Mouse (Mus musculus) intestine, embryonic 16.5 days (tissue): Measurements from ENCODE around the gene Ptprn2. TPM values are rescaled to one million over a fixed set of nuclear protein-coding genes. Genes with fewer than 3 reads are reported as not detected.

Experiments
- ATAC-seq: fragments of 200-750 bp; cut with Nextera tagmentation; 2 replicates; pipeline ENCODE4 v1.8.0; 2017; ENCODE audit warnings: moderate TSS enrichment, moderate library complexity
- H3K27ac ChIP-seq: fragments of 300-500 bp; sonication (generic); 2 replicates; pipeline ENCODE4 v1.5.1; 2014; ENCODE audit warnings: mild to moderate bottlenecking, low read length
- H3K27me3 ChIP-seq: fragments of 300-500 bp; sonication (generic); replicated peaks from 2 replicates; pipeline ENCODE4 v1.6.1; 2014; ENCODE audit warnings: low read length, control low read depth, mixed read lengths; ENCODE audit not compliant: control insufficient read depth, insufficient read depth
- H3K36me3 ChIP-seq: fragments of 300-500 bp; sonication (generic); 2 replicates; pipeline ENCODE4 v1.6.1; 2014; ENCODE audit warnings: low read length, control low read depth; ENCODE audit not compliant: control insufficient read depth, insufficient read depth
- H3K4me1 ChIP-seq: fragments of 300-500 bp; sonication (generic); 2 replicates; pipeline ENCODE4 v1.6.1; 2014; ENCODE audit warnings: low read length, control low read depth, mixed read lengths; ENCODE audit not compliant: control insufficient read depth, insufficient read depth
- H3K4me2 ChIP-seq: fragments of 300-500 bp; sonication (generic); 2 replicates; pipeline ENCODE4 v1.6.1; 2014; ENCODE audit warnings: low read depth, low read length, control low read depth
- H3K4me3 ChIP-seq: fragments of 300-500 bp; sonication (generic); 2 replicates; pipeline ENCODE4 v1.5.1; 2014; ENCODE audit warnings: mild to moderate bottlenecking, low read length
- H3K9ac ChIP-seq: fragments of 300-500 bp; sonication (generic); 2 replicates; pipeline ENCODE4 v1.6.1; 2014; ENCODE audit warnings: low read depth, low read length
- H3K9me3 ChIP-seq: fragments of 300-500 bp; sonication (generic); 2 replicates; pipeline ENCODE4 v1.6.1; 2016; ENCODE audit warnings: low read length, control low read depth; ENCODE audit not compliant: control insufficient read depth
- WGBS: fragments of 180-500 bp; shearing (Covaris S2); extraction: QIAGEN DNeasy Blood & Tissue Kit; methylation state at CpG from one replicate; pipeline ENCODE4 v1.1.7; 2014; 5-methylcytosine and 5-hydroxymethylcytosine counted together
- polyA plus RNA-seq: library from polyadenylated mRNA; unstranded; fragments of >200 nt; fragmentation: Nextera tagmentation; extraction: Ambion mirVana; gene quantifications from 2 replicates; pipeline ENCODE4 v1.2.1, GENCODE M21; 2015

The Ptprn2 gene
- polyA plus RNA-seq, 1 experiment from 2014 or later = 1.8 TPM

DNA sequence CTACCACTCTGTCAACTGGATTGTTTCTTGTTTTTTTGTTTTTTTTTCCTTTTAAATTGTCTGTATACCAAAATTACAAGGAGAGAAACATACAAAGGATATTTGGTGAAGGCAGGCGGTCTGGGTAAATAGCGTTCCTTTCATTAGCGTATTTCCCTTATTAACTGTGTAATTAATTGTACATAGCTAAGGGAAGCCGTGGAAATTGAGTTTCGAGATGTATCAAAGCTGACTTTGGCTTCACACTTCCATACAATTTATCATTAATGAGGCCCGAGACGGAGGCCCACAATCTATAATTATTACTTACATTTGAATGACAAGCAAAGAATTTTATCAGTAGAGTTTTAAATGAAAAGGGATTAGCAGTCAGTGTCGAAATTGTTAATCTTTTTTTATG, 712.6 kb downstream of the Ptprn2 start:
- Histone ChIP-seq H3K9me3 (no peaks in the 10 kb centered on the region), H3K4me1 (no peaks in the 10 kb centered on the region), H3K27me3 (no peaks in the 10 kb centered on the region), H3K36me3 (no peaks in the 10 kb centered on the region), H3K27ac (no peak overlapping the region), H3K4me3 (no peak overlapping the region), H3K9ac (no peak overlapping the region), H3K4me2 (no peak overlapping the region)
- 79% methylated on average over 8 of the region's 8 CpGs for WGBS
- no peak for ATAC-seq

DNA sequence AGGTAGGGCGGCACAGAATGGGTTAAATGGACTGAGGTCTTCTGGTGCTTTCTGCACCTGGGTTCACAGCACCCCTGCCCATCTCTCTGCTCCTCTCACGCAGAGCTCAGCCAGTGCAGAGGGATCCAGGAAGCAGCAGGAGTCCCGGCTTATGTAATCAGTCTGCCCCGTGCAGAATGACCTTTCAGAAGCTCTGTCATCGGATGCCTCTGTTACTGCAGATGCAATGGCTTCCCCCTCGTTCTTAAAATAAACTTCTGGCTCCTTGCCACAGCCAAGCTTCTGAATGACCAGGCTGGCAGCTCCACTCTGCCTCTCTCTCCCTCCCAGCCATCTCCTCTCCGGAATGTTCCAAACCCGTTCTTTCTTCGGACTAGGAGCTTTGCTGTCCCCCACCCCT, 714.6 kb downstream of the Ptprn2 start:
- Histone ChIP-seq H3K4me3 (no peak overlapping the region), H3K27ac (no peak overlapping the region), H3K9me3 (no peaks in the 10 kb centered on the region), H3K9ac (no peak overlapping the region), H3K4me2 (no peak overlapping the region), H3K36me3 (no peaks in the 10 kb centered on the region), H3K4me1 (no peaks in the 10 kb centered on the region), H3K27me3 (no peaks in the 10 kb centered on the region)
- 10% methylated on average over 9 of the region's 9 CpGs for WGBS
- peak; percentile 84 for ATAC-seq

DNA sequence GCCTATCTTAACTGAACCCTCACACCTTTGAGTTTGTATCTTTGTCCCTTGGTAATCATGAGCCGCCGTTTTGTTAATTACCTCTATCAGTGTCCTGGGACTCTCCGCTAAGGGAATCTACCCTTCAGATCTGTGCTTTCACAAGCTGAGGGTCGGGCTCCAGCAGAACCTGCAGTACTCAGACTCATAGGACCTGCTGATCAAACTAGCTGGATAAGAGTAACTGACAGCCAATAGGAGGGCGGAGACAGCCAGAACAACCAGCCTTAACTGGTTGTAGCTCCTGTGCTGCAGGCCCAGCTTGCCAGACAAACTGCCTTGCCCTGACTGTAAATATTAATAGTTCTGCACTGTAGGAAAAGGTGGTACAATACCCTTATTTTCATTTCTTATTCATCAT, 715.1 kb downstream of the Ptprn2 start:
- 48% methylated on average over 5 of the region's 5 CpGs for whole genome bisulfite sequencing
- Histone ChIP-seq H3K27ac (no peak overlapping the region), H3K9me3 (no peaks in the 10 kb centered on the region), H3K4me3 (no peak overlapping the region), H3K4me1 (no peaks in the 10 kb centered on the region), H3K9ac (no peak overlapping the region), H3K36me3 (no peaks in the 10 kb centered on the region), H3K27me3 (no peaks in the 10 kb centered on the region), H3K4me2 (no peak overlapping the region)
- peak; percentile 82 for ATAC-seq

DNA sequence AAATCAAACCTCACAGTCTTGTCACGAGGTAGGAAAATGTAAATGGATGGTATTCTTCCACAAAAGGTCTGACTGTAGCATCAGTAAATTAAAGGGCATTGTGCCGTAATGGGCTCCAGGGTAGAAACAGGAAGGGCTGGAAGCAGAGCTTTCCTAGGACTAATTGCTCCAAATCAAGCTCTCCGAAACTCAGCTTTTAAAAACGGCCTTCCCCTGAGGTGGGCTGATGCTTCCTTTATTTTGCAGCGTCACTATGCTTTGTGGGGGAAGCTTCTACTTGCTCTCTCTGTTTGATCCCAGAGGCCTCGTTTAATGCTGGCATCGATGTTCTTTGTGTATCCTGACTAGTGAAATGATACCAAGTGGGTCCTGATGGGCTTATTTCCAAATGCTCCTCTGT, 718.0 kb downstream of the Ptprn2 start:
- H3K4me1 ChIP-seq = no peaks in the 10 kb centered on the region
- 73% methylated on average over 7 of the region's 7 CpGs for WGBS
- H3K4me2 ChIP-seq = no peak overlapping the region
- no peaks in the 10 kb centered on the region for H3K9me3 ChIP-seq
- no peaks in the 10 kb centered on the region for H3K36me3 ChIP-seq
- no peak for ATAC-seq
- H3K27me3 ChIP-seq = no peaks in the 10 kb centered on the region
- H3K27ac ChIP-seq = no peak overlapping the region
- no peak overlapping the region for H3K4me3 ChIP-seq
- no peak overlapping the region for H3K9ac ChIP-seq

GRCm38 (mm10) chr12:117204905-117205304, 719.4 kb downstream of the Ptprn2 start:
- Histone ChIP-seq H3K9me3 (no peaks in the 10 kb centered on the region), H3K4me2 (no peak overlapping the region), H3K4me1 (no peaks in the 10 kb centered on the region), H3K4me3 (no peak overlapping the region), H3K27me3 (no peaks in the 10 kb centered on the region), H3K27ac (no peak overlapping the region), H3K9ac (no peak overlapping the region), H3K36me3 (no peaks in the 10 kb centered on the region)
- ATAC-seq = no peak

DNA sequence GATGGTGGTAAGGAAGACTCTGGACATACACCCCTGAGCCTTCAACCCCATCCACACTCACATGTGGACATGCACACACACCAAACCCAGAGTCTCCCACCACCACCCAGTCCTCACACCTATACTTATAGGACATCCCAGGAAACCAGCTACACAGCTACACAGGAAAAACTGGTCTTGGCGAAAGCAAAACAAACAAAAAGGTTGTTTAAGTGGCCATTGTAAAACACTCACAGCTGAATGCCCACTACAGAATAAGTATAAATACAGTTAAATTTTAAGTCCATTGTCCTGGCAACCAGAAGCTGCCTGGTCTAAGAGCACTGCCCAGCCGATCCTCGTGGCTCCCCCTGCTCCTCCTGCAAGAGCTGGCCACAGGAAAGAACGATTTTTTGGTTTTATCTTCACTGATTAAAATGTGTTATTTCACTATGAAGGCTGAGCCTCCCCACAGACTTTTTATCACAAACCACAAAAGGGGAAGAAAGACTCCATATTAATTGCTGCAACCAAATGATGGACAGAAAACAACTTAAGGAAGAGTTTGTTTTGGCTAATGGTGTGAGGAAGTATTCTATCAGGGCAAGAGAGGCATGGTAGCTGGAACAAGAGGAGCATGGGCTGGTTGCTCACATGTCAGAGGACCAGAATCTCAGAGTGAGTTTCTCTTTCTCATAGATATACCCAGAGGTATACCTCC, 722.1 kb downstream of the Ptprn2 start:
- no peaks in the 10 kb centered on the region for H3K4me1 ChIP-seq
- H3K4me2 ChIP-seq = no peak overlapping the region
- H3K4me3 ChIP-seq = no peak overlapping the region
- no peak overlapping the region for H3K27ac ChIP-seq
- no peaks in the 10 kb centered on the region for H3K36me3 ChIP-seq
- H3K9ac ChIP-seq = no peak overlapping the region
- no peak for ATAC-seq
- WGBS = 48% methylated on average over 4 of the region's 4 CpGs
- no peaks in the 10 kb centered on the region for H3K9me3 ChIP-seq
- H3K27me3 ChIP-seq = no peaks in the 10 kb centered on the region

DNA sequence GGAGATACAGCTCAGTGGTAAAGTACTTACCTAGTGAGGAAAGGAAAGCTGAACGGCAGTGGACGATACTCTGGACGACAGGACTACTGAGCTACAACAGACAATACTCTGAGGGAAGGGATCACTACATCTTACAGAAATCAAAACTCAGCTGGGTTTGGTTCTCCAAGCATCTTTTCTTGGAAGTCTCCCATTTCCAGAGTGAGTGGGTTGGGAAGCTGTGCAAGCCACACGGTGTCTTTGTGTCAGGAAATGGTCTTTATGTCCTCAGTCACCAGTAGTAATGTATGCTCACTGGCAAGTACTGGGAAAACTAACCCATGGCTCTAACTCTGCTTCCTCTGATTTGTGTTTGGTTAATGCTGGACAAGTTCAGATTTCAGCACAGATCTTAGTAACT, 724.9 kb downstream of the Ptprn2 start:
- H3K9me3 ChIP-seq = no peaks in the 10 kb centered on the region
- no peaks in the 10 kb centered on the region for H3K36me3 ChIP-seq
- 92% methylated on average over 4 of the region's 4 CpGs for WGBS
- H3K4me1 ChIP-seq = no peaks in the 10 kb centered on the region
- H3K4me3 ChIP-seq = no peak overlapping the region
- no peak for ATAC-seq
- no peak overlapping the region for H3K4me2 ChIP-seq
- H3K9ac ChIP-seq = no peak overlapping the region
- H3K27ac ChIP-seq = no peak overlapping the region
- no peaks in the 10 kb centered on the region for H3K27me3 ChIP-seq

DNA sequence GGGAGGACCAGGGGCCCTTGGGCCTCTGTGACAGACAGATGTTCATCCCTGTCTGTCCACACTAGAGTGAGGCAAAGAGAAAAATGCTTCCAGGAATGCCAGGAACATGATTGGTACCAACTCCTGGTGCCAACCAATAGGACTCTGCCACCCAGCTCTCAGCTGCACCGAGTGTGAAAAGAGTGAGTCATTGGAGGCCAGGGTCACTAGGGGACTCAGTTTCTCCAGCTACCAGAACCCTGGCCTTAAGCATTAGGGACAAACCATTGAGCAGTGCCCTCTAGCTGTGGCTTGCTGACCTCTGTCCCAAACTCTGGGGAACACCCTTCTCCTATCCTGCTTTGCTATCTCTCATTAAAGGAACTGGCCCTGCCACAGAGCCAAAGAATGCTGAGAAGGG, 728.0 kb downstream of the Ptprn2 start:
- no peak for ATAC-seq
- Histone ChIP-seq H3K9me3 (no peaks in the 10 kb centered on the region), H3K36me3 (no peaks in the 10 kb centered on the region), H3K4me1 (no peaks in the 10 kb centered on the region), H3K27me3 (no peaks in the 10 kb centered on the region), H3K27ac (no peak overlapping the region), H3K4me2 (no peak overlapping the region), H3K9ac (no peak overlapping the region), H3K4me3 (no peak overlapping the region)
- WGBS = 50% methylated on average over 1 of the region's 1 CpGs

GRCm38 (mm10) chr12:117214272-117214671, 728.8 kb downstream of the Ptprn2 start:
- Histone ChIP-seq H3K4me3 (no peak overlapping the region), H3K9me3 (no peaks in the 10 kb centered on the region), H3K36me3 (no peaks in the 10 kb centered on the region), H3K4me2 (no peak overlapping the region), H3K27me3 (no peaks in the 10 kb centered on the region), H3K4me1 (no peaks in the 10 kb centered on the region), H3K27ac (no peak overlapping the region), H3K9ac (no peak overlapping the region)
- no peak for ATAC-seq
- WGBS = 64% methylated on average over 4 of the region's 4 CpGs

GRCm38 (mm10) chr12:117214919-117215318, 729.4 kb downstream of the Ptprn2 start:
- no peaks in the 10 kb centered on the region for H3K36me3 ChIP-seq
- 79% methylated on average over 5 of the region's 5 CpGs for WGBS
- ATAC-seq = no peak

More at GRCm38 (mm10) chr12:117214919-117215318, 729.4 kb downstream of the Ptprn2 start:
- Histone ChIP-seq H3K9me3 (no peaks in the 10 kb centered on the region), H3K4me3 (no peak overlapping the region), H3K27ac (no peak overlapping the region), H3K4me1 (no peaks in the 10 kb centered on the region), H3K9ac (no peak overlapping the region), H3K4me2 (no peak overlapping the region), H3K27me3 (no peaks in the 10 kb centered on the region)
